Comparison of ENCODE assay signal across 20 mouse cellular contexts in genomic region chr5:49641206-49641830, GRCm38 (mm10).
A peak's percentile ranks its signal among the peaks of the same experiment; 100 is the strongest.
DNase-seq lines count a peak whose midpoint lies in the region; ATAC-seq lines count a peak whose summit lies in the region.
"Had no signal": no experiment of that assay in that cellular context is flagged by ENCODE, and none has a peak within 500 bp of the region (broad histone marks: within the 10 kb centered on the region; RNA-seq: fewer than 3 reads in every experiment).

No protein-coding gene starts in this region.

- H3K4me3 ChIP-seq in hindbrain, embryonic 14.5 days (replicated peaks; ENCODE audit: low read length): no peak overlapping the region
- H3K4me3 ChIP-seq in hindbrain, embryonic 10.5 days: no peak overlapping the region
- no peak overlapping the region for H3K4me3 ChIP-seq in midbrain, embryonic 13.5 days (replicated peaks)
- H3K4me3 ChIP-seq: embryonic facial prominence, embryonic 15.5 days; heart, embryonic 15.5 days; left cerebral cortex, adult 2 months; limb, embryonic 13.5 days; neural tube, embryonic 13.5 days; stomach, embryonic 15.5 days had no signal

- H3K4me2 ChIP-seq in hindbrain, embryonic 14.5 days (replicated peaks): no peak overlapping the region
- H3K4me2 ChIP-seq in midbrain, embryonic 13.5 days (replicated peaks): peak overlapping the region; percentile 12; the same call in 1 of the 2 replicates
- H3K4me2 ChIP-seq: embryonic facial prominence, embryonic 15.5 days; heart, embryonic 15.5 days; limb, embryonic 13.5 days; neural tube, embryonic 13.5 days; stomach, embryonic 15.5 days had no signal

- no peaks in the 10 kb centered on the region for H3K4me1 ChIP-seq in hindbrain, embryonic 14.5 days (replicated peaks; ENCODE audit: control insufficient read depth, insufficient read depth, low read length)
- H3K4me1 ChIP-seq in hindbrain, embryonic 10.5 days (replicated peaks): no peaks in the 10 kb centered on the region
- peaks cover 4% of the 10 kb centered on the region; the same call in 1 of the 2 replicates for H3K4me1 ChIP-seq in midbrain, embryonic 13.5 days (replicated peaks)
- H3K4me1 ChIP-seq: embryonic facial prominence, embryonic 15.5 days; heart, embryonic 15.5 days; limb, embryonic 13.5 days; neural tube, embryonic 13.5 days; stomach, embryonic 15.5 days had no signal

- no peak overlapping the region for H3K27ac ChIP-seq in hindbrain, embryonic 14.5 days
- no peak overlapping the region for H3K27ac ChIP-seq in hindbrain, embryonic 10.5 days
- H3K27ac ChIP-seq in midbrain, embryonic 13.5 days: no peak overlapping the region
- H3K27ac ChIP-seq: embryonic facial prominence, embryonic 15.5 days; heart, embryonic 15.5 days; left cerebral cortex, adult 2 months; limb, embryonic 13.5 days; liver, embryonic 14.5 days; neural tube, embryonic 13.5 days; stomach, embryonic 15.5 days had no signal

- H3K9ac ChIP-seq in hindbrain, embryonic 14.5 days: no peak overlapping the region
- H3K9ac ChIP-seq in midbrain, embryonic 13.5 days (replicated peaks): no peak overlapping the region
- H3K9ac ChIP-seq: embryonic facial prominence, embryonic 15.5 days; heart, embryonic 15.5 days; limb, embryonic 13.5 days; liver, embryonic 14.5 days; neural tube, embryonic 13.5 days; stomach, embryonic 15.5 days had no signal

- H3K27me3 ChIP-seq in hindbrain, embryonic 14.5 days (ENCODE audit: control insufficient read depth, insufficient read depth, low read length): no peaks in the 10 kb centered on the region
- H3K27me3 ChIP-seq in hindbrain, embryonic 10.5 days (ENCODE audit: insufficient read depth, poor library complexity, severe bottlenecking): no peaks in the 10 kb centered on the region
- no peaks in the 10 kb centered on the region for H3K27me3 ChIP-seq in midbrain, embryonic 13.5 days
- H3K27me3 ChIP-seq: embryonic facial prominence, embryonic 15.5 days; heart, embryonic 15.5 days; limb, embryonic 13.5 days; neural tube, embryonic 13.5 days; stomach, embryonic 15.5 days had no signal

- H3K9me3 ChIP-seq in hindbrain, embryonic 14.5 days (ENCODE audit: control insufficient read depth, low read length): no peaks in the 10 kb centered on the region
- no peaks in the 10 kb centered on the region for H3K9me3 ChIP-seq in hindbrain, embryonic 10.5 days
- no peaks in the 10 kb centered on the region for H3K9me3 ChIP-seq in midbrain, embryonic 13.5 days
- H3K9me3 ChIP-seq: embryonic facial prominence, embryonic 15.5 days; heart, embryonic 15.5 days; limb, embryonic 13.5 days; neural tube, embryonic 13.5 days; stomach, embryonic 15.5 days had no signal

- peak; percentile 38 to 47 for DNase-seq in cerebellum, postnatal 10 days
- DNase-seq in hindbrain, embryonic 14.5 days (ENCODE audit: low spot score): no peak
- DNase-seq in hindbrain, embryonic 10.5 days (ENCODE audit: low spot score): no peak
- DNase-seq in Muller cell, postnatal 12 days (ENCODE audit: inconsistent ontology term): peak; percentile 1
- no peak for DNase-seq in layer of hippocampus, adult 9-11 months
- DNase-seq in heart, adult 18-20 months: no peak
- DNase-seq: cerebellum, adult 8-10 months; heart, adult 11 months; kidney, adult 18-20 months; kidney, postnatal 10 days; thymus, adult 2 months had no signal

- WGBS in hindbrain, embryonic 14.5 days: 71% methylated on average over 12 of the region's 12 CpGs
- WGBS in hindbrain, embryonic 10.5 days: 87% methylated on average over 12 of the region's 12 CpGs
- WGBS in midbrain, embryonic 13.5 days: 34% methylated on average over 12 of the region's 12 CpGs

- ATAC-seq in cerebellum, adult (ENCODE audit: insufficient number of reproducible peaks, low FRiP score, low TSS enrichment): no peak
- peak; percentile 48; the same call in 1 of the 2 replicates for ATAC-seq in hindbrain, embryonic 14.5 days (ENCODE audit: low FRiP score)
- ATAC-seq in midbrain, embryonic 13.5 days: peak; percentile 91

- H3K36me3 ChIP-seq in hindbrain, embryonic 14.5 days (replicated peaks; ENCODE audit: control insufficient read depth, insufficient read depth): no peaks in the 10 kb centered on the region
- H3K36me3 ChIP-seq in hindbrain, embryonic 10.5 days: no peaks in the 10 kb centered on the region
- H3K36me3 ChIP-seq in midbrain, embryonic 13.5 days: no peaks in the 10 kb centered on the region
- H3K36me3 ChIP-seq: embryonic facial prominence, embryonic 15.5 days; heart, embryonic 15.5 days; limb, embryonic 13.5 days; neural tube, embryonic 13.5 days; stomach, embryonic 15.5 days had no signal

Comparison
In these comparisons a context has a peak if more than half of its experiments do, and no peak if none do; other contexts are left out.
1. DNase-seq: peak in cerebellum, postnatal 10 days (2 of 2) and Muller cell, postnatal 12 days (single experiment); none in hindbrain, embryonic 14.5 days (single experiment), hindbrain, embryonic 10.5 days (single experiment), layer of hippocampus, adult 9-11 months (single experiment) and heart, adult 18-20 months (0 of 2).